Mouse (Mus musculus): ENCODE data around the gene Prkag2. TPM values are rescaled to one million over a fixed set of nuclear protein-coding genes. Genes with fewer than 3 reads are reported as not detected.

Gene Prkag2
- polyA plus RNA-seq, 1 experiment from 2014 or later = 38.2 TPM

GRCm38 (mm10) chr5:25100157-25100515 is 306 bp downstream of the Prkag2 start:
- 1% methylated on average over 26 of the region's 26 CpGs for WGBS

DNA sequence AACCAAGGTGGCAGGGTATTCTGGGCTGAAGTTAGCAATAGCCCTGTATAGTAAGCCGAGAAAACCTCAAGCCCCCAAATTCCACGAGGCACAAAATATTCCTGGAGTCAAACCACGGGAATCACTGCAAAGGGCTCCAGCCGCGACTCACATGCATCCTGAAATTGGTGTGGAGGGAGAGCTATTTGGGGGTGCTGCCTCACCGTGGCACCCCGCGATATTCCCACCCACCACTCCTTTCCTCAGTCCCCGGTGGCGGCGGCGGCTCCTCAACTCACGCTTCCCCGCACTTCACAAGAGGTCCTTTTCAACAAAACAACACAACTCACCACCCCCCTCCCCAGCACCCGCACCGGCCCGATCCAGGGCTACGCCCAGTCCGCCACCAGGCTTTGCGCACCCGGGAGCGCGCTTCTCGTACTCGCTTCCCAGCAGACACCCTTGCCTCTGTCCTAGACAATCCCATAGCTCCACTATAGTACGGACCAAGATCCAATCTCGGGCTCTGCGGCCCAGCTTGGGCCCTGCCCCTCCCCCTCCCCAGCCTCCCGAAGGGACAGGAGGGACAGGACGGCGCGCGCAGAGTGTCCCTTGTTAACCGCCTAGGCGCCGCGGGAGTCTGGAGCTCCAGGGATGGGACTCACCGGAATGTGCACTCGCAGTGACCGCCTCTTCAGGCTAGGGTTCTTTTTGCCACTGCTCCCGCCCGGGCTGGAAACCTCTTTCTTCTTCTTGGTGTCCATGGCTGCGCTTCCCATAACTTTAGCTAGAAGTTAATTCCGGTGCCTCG is 880 bp downstream of the Prkag2 start:
- peaks cover 25% of the 10 kb centered on the region for H3K4me1 ChIP-seq
- no peak overlapping the region; the same call in 1 of the 2 replicates for H3K27ac ChIP-seq (replicated peaks)
- peak; percentile 69 for DNase-seq (ENCODE audit: low spot score)
- H3K4me3 ChIP-seq = peak overlapping the region; percentile 74
- 1% methylated on average over 45 of the region's 45 CpGs for WGBS
- H3K27me3 ChIP-seq (replicated peaks; ENCODE audit: low read depth, poor library complexity, severe bottlenecking) = peaks cover 75% of the 10 kb centered on the region
- H3K9me3 ChIP-seq = no peaks in the 10 kb centered on the region
- no peaks in the 10 kb centered on the region for H3K36me3 ChIP-seq (replicated peaks)

More at GRCm38 (mm10) chr5:25100157-25100515, 306 bp downstream of the Prkag2 start:
- H3K36me3 ChIP-seq (replicated peaks) = no peaks in the 10 kb centered on the region
- peak overlapping the region; percentile 74 for H3K4me3 ChIP-seq
- H3K9me3 ChIP-seq = no peaks in the 10 kb centered on the region
- peak overlapping the region; percentile 40; the same call in 1 of the 2 replicates for H3K27ac ChIP-seq (replicated peaks)
- peaks cover 25% of the 10 kb centered on the region for H3K4me1 ChIP-seq
- DNase-seq (ENCODE audit: low spot score) = no peak
- H3K27me3 ChIP-seq (replicated peaks; ENCODE audit: low read depth, poor library complexity, severe bottlenecking) = peaks cover 75% of the 10 kb centered on the region

- no peaks in the 10 kb centered on the region for H3K9me3 ChIP-seq
- H3K27me3 ChIP-seq (replicated peaks; ENCODE audit: low read depth, poor library complexity, severe bottlenecking) = peaks cover 67% of the 10 kb centered on the region
- H3K36me3 ChIP-seq (replicated peaks) = no peaks in the 10 kb centered on the region
- no peak overlapping the region for H3K27ac ChIP-seq (replicated peaks)
- 75% methylated on average over 3 of the region's 3 CpGs for WGBS
- no peak overlapping the region for H3K4me3 ChIP-seq
- DNase-seq (ENCODE audit: low spot score) = no peak
- peaks cover 25% of the 10 kb centered on the region for H3K4me1 ChIP-seq
Measured at GRCm38 (mm10) chr5:25097891-25098290, 2.6 kb downstream of the Prkag2 start.

DNA sequence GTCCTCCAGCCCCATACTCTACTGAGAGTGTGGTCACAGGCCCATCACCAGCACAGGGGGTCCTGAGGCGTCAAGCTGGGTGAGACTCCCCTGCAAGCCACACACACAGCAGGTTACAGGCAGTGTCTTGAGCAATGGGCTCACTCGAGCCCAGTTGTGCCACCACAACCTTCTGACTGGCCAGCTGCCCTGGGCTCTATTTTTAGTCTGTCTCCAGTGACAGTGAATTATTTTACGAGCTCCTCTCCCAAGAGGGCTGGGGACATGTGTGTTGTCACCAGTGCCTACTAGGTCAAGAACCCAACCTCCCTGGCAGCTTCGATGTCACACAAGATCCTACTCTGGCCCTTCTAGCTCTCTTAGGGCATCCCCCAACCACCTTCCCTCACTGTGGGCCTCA is 4.0 kb downstream of the Prkag2 start:
- peaks cover 24% of the 10 kb centered on the region for H3K4me1 ChIP-seq
- DNase-seq (ENCODE audit: low spot score) = no peak
- peaks cover 52% of the 10 kb centered on the region for H3K27me3 ChIP-seq (replicated peaks; ENCODE audit: low read depth, poor library complexity, severe bottlenecking)
- no peak overlapping the region for H3K4me3 ChIP-seq
- H3K27ac ChIP-seq (replicated peaks) = no peak overlapping the region
- 75% methylated on average over 4 of the region's 4 CpGs for WGBS
- no peaks in the 10 kb centered on the region for H3K36me3 ChIP-seq (replicated peaks)
- H3K9me3 ChIP-seq = no peaks in the 10 kb centered on the region

DNA sequence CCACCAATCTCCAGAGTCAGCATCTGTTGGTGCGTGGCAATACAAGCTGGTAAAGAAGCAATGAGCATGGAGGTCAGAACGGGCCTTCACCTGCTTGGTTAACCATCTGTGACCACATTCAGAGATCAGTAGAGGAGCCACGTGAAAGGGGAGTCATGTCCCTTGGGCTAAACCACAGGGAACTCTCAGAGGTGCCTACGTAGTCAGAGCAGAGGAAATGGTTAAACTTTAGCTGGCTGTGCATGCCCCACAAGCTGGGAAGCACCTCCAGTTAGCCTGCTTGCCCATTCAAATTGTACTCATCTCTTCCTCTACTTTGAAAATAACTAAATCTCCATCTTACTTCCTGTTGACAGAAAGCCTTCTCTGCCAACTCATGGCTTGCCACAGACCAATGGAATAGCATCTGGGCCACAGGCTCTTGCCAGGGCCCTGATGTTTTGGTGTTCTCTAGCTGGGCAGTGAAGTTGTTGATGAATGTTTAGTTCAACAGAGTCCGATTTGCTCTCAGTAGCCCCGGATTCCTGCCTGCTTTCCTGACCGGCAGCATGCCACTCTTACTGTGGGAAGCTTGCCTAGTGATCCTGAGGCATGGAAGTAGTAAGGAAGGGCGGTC is 7.7 kb downstream of the Prkag2 start:
- Histone ChIP-seq H3K4me1 (no peaks in the 10 kb centered on the region), H3K27ac (replicated peaks) (no peak overlapping the region), H3K4me3 (no peak overlapping the region), H3K36me3 (replicated peaks) (no peaks in the 10 kb centered on the region), H3K9me3 (no peaks in the 10 kb centered on the region), H3K27me3 (replicated peaks; ENCODE audit: low read depth, poor library complexity, severe bottlenecking) (peaks cover 15% of the 10 kb centered on the region)
- no peak for DNase-seq (ENCODE audit: low spot score)
- 76% methylated on average over 8 of the region's 8 CpGs for WGBS

DNA sequence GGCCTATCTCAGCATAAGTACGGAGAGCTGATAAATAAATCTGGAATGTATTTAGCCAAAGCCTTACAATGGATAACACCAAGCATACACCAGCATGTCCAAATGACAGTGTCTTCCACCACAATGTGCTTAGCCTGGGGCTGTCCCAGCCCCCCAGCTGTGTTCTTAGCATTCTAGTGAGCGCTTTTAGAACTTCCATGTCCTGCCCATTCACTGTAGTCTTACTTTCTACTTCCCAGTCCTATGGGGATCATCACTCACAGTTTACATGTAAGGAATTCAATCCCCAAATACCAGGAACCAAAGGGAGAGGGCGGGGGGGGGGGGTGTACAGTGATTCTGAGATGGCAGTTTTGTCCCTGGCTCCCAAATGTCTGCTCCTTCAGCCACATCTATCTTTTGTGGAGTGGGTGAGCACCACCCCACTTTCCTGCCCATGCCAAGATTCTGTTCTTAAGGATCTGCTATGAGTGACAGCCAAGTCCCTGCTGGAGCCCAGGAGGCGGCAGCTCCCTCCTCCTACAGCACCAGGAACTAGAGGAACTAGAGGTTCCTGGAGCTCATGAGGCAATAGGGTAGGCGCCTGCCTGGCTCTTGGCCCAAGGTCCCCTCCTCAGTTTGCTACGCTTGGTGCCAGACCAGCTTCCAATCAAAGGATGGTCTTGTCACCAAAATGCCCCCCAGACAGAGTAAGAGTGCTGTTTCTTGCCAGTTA is 11.0 kb downstream of the Prkag2 start:
- Histone ChIP-seq H3K4me1 (no peaks in the 10 kb centered on the region), H3K27ac (replicated peaks) (no peak overlapping the region), H3K36me3 (replicated peaks) (no peaks in the 10 kb centered on the region), H3K4me3 (no peak overlapping the region), H3K27me3 (replicated peaks; ENCODE audit: low read depth, poor library complexity, severe bottlenecking) (no peaks in the 10 kb centered on the region), H3K9me3 (no peaks in the 10 kb centered on the region)
- 85% methylated on average over 6 of the region's 6 CpGs for WGBS
- DNase-seq (ENCODE audit: low spot score) = no peak

GRCm38 (mm10) chr5:25088633-25089032 is 11.8 kb downstream of the Prkag2 start:
- Histone ChIP-seq H3K27ac (replicated peaks) (no peak overlapping the region), H3K9me3 (no peaks in the 10 kb centered on the region), H3K36me3 (replicated peaks) (no peaks in the 10 kb centered on the region), H3K4me1 (no peaks in the 10 kb centered on the region), H3K4me3 (no peak overlapping the region), H3K27me3 (replicated peaks; ENCODE audit: low read depth, poor library complexity, severe bottlenecking) (no peaks in the 10 kb centered on the region)
- no peak for DNase-seq (ENCODE audit: low spot score)
- 83% methylated on average over 4 of the region's 4 CpGs for WGBS

- Histone ChIP-seq H3K27ac (replicated peaks) (no peak overlapping the region), H3K36me3 (replicated peaks) (no peaks in the 10 kb centered on the region), H3K9me3 (no peaks in the 10 kb centered on the region), H3K4me3 (no peak overlapping the region), H3K4me1 (no peaks in the 10 kb centered on the region), H3K27me3 (replicated peaks; ENCODE audit: low read depth, poor library complexity, severe bottlenecking) (no peaks in the 10 kb centered on the region)
- WGBS = 82% methylated on average over 13 of the region's 13 CpGs
- DNase-seq (ENCODE audit: low spot score) = no peak
Measured at GRCm38 (mm10) chr5:25088111-25088510, 12.3 kb downstream of the Prkag2 start.

DNA sequence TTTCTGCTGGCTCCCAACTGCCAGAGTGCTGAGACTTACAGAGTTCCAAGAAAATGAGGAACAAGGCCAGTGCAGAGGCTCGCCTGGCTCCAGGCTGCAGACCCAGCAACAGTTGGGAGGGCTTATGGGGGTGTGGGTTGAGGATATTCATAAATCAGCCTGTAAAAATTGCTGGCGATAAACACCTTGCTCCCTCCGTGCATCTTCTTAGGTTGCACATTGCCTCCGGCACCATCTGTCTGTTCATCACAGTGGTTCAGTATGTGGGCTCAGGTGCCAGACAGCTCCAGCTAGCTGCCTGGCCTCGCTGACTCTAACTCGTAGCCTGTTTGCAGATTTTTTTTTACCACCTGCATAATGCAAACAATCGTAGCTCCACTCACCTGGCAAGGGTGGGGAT is 13.4 kb downstream of the Prkag2 start:
- no peaks in the 10 kb centered on the region for H3K36me3 ChIP-seq (replicated peaks)
- H3K27me3 ChIP-seq (replicated peaks; ENCODE audit: low read depth, poor library complexity, severe bottlenecking) = no peaks in the 10 kb centered on the region
- no peak overlapping the region for H3K4me3 ChIP-seq
- WGBS = 85% methylated on average over 7 of the region's 7 CpGs
- H3K9me3 ChIP-seq = no peaks in the 10 kb centered on the region
- H3K4me1 ChIP-seq = no peaks in the 10 kb centered on the region
- H3K27ac ChIP-seq (replicated peaks) = no peak overlapping the region
- DNase-seq (ENCODE audit: low spot score) = no peak

GRCm38 (mm10) chr5:25086234-25086633 is 14.2 kb downstream of the Prkag2 start:
- Histone ChIP-seq H3K36me3 (replicated peaks) (no peaks in the 10 kb centered on the region), H3K4me3 (no peak overlapping the region), H3K27me3 (replicated peaks; ENCODE audit: low read depth, poor library complexity, severe bottlenecking) (no peaks in the 10 kb centered on the region), H3K27ac (replicated peaks) (no peak overlapping the region), H3K4me1 (0 out of 2 replicates have a peak, but pooled peaks cover 3% of the 10 kb centered on the region), H3K9me3 (no peaks in the 10 kb centered on the region)
- no peak for DNase-seq (ENCODE audit: low spot score)
- 81% methylated on average over 4 of the region's 4 CpGs for WGBS

DNA sequence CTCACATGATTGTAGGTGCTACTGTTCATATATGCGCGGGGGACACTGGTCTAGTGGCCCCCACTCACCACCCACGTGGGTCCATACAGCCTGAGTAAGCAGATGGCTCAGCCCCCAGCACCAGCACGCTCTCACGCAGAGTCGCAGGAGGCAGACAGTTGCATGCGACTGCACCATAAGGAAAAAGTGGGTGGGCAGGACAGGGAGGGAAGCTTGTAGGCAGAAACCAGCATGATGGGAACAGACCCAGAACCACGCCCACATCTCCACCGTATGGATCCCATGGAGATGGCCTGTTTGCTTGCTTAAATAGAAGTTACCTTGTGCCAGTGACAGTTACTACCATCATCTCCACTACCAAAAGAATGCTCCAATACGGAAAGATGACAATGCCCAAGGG is 15.3 kb downstream of the Prkag2 start:
- DNase-seq (ENCODE audit: low spot score) = no peak
- H3K9me3 ChIP-seq = no peaks in the 10 kb centered on the region
- H3K4me1 ChIP-seq = 0 out of 2 replicates have a peak, but pooled peaks cover 3% of the 10 kb centered on the region
- H3K4me3 ChIP-seq = no peak overlapping the region
- no peaks in the 10 kb centered on the region for H3K27me3 ChIP-seq (replicated peaks; ENCODE audit: low read depth, poor library complexity, severe bottlenecking)
- H3K36me3 ChIP-seq (replicated peaks) = no peaks in the 10 kb centered on the region
- WGBS = 89% methylated on average over 10 of the region's 10 CpGs
- no peak overlapping the region for H3K27ac ChIP-seq (replicated peaks)

GRCm38 (mm10) chr5:25083816-25084215 is 16.6 kb downstream of the Prkag2 start:
- 49% methylated on average over 7 of the region's 7 CpGs for WGBS
- H3K9me3 ChIP-seq = no peaks in the 10 kb centered on the region
- no peak for DNase-seq (ENCODE audit: low spot score)
- H3K4me3 ChIP-seq = no peak overlapping the region
- H3K36me3 ChIP-seq (replicated peaks) = no peaks in the 10 kb centered on the region
- H3K4me1 ChIP-seq = 0 out of 2 replicates have a peak, but pooled peaks cover 3% of the 10 kb centered on the region
- no peaks in the 10 kb centered on the region for H3K27me3 ChIP-seq (replicated peaks; ENCODE audit: low read depth, poor library complexity, severe bottlenecking)
- no peak overlapping the region for H3K27ac ChIP-seq (replicated peaks)

Measured in embryonic facial prominence, embryonic 10.5 days (tissue).